Mouse (Mus musculus) hindbrain, embryonic 16.5 days (tissue): ENCODE measurements around the gene Dock4. TPM values are rescaled to one million over a fixed set of nuclear protein-coding genes. Genes with fewer than 3 reads are reported as not detected.
A peak's percentile ranks its signal among the peaks of the same experiment; 100 is the strongest.

ENCODE experiments used
- ATAC-seq: fragments of 200-750 bp; cut with Nextera tagmentation; 2 replicates; pipeline ENCODE4 v1.8.0; 2017; ENCODE audit warnings: moderate TSS enrichment, moderate library complexity
- H3K27ac ChIP-seq: fragments of 300-500 bp; sonication (generic); 2 replicates; pipeline ENCODE4 v1.5.1; 2014; ENCODE audit warnings: low read depth, mild to moderate bottlenecking, control low read depth, low read length, moderate library complexity
- H3K27me3 ChIP-seq: fragments of 300-500 bp; sonication (generic); replicated peaks from 2 replicates; pipeline ENCODE4 v1.6.1; 2014; ENCODE audit warnings: low read length; ENCODE audit not compliant: control insufficient read depth, insufficient read depth
- H3K36me3 ChIP-seq: fragments of 300-500 bp; sonication (generic); 2 replicates; pipeline ENCODE4 v1.6.1; 2014; ENCODE audit warnings: mild to moderate bottlenecking, low read length, moderate library complexity, mixed read lengths; ENCODE audit not compliant: control insufficient read depth, insufficient read depth
- H3K4me1 ChIP-seq: fragments of 300-500 bp; sonication (generic); 2 replicates; pipeline ENCODE4 v1.6.1; 2014; ENCODE audit warnings: low read depth, low read length; ENCODE audit not compliant: control insufficient read depth, insufficient read depth
- H3K4me2 ChIP-seq: fragments of 300-500 bp; sonication (generic); 2 replicates; pipeline ENCODE4 v1.6.1; 2014; ENCODE audit warnings: mild to moderate bottlenecking, low read length, control low read depth, moderate library complexity
- H3K4me3 ChIP-seq: fragments of 300-500 bp; sonication (generic); 2 replicates; pipeline ENCODE4 v1.5.1; 2014; ENCODE audit warnings: mild to moderate bottlenecking, low read length, control low read depth, moderate library complexity
- H3K9ac ChIP-seq: fragments of 300-500 bp; sonication (generic); 2 replicates; pipeline ENCODE4 v1.6.1; 2014; ENCODE audit warnings: low read depth, mild to moderate bottlenecking, control low read depth, low read length, moderate library complexity
- H3K9me3 ChIP-seq: fragments of 300-500 bp; sonication (generic); 2 replicates; pipeline ENCODE4 v1.6.1; 2014; ENCODE audit warnings: mild to moderate bottlenecking, low read length, moderate library complexity; ENCODE audit not compliant: control insufficient read depth
- WGBS: fragments of 180-500 bp; shearing (Covaris S2); extraction: QIAGEN DNeasy Blood & Tissue Kit; methylation state at CpG from one replicate; pipeline ENCODE4 v1.1.7; 2014; 5-methylcytosine and 5-hydroxymethylcytosine counted together
- polyA plus RNA-seq: library from polyadenylated mRNA; unstranded; fragments of >200 nt; fragmentation: Nextera tagmentation; extraction: Ambion mirVana; gene quantifications from 2 replicates; pipeline ENCODE4 v1.2.1, GENCODE M21; 2015

The Dock4 gene
- polyA plus RNA-seq, 1 experiment from 2014 or later, result 28.9 TPM

DNA sequence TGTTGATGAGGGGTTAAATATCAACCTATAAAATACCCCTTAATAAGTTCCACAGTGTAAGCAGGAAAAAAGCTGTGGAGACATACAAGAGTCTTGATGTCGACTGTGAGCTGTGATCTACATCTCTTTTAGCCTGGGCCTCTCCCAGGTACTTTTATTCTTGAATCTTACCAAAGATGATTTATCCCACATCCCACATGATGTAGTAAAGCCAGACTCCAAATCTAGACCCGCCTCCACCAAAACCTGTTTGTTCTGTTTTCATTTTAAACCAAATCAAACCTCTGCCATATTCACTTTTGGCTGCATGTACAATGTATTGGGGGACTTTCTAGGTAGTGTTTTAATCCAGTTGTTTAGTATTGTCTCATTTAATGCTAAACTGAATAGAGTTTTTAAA lies 187.5 kb downstream of the Dock4 start:
- Histone ChIP-seq H3K27me3 (no peaks in the 10 kb centered on the region), H3K27ac (no peak overlapping the region), H3K9me3 (no peaks in the 10 kb centered on the region), H3K9ac (no peak overlapping the region), H3K4me3 (no peak overlapping the region), H3K36me3 (peaks cover 4% of the 10 kb centered on the region; the same call in 1 of the 2 replicates), H3K4me2 (no peak overlapping the region), H3K4me1 (no peaks in the 10 kb centered on the region)
- no peak for ATAC-seq
- WGBS, result 85% methylated on average over 2 of the region's 2 CpGs

DNA sequence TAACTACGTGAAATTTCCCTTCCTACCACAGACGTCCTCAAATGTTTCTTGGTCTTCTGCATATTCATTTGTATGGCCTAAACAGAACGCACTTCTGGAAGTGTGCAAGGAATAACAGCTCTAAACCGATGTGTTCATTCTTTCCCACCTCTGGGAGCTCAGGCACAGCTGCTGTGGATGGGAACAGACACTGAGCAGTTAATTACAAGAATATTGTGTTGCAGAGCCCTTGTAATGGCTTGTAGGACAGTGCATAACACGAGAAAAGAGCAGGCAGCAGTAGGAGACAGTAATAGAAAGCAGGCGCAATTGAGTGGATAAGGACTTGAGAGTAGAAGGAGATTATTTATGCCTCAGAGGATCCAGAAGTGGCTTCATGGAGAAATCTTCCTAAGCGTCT lies 188.4 kb downstream of the Dock4 start:
- H3K36me3 ChIP-seq, result peaks cover 7% of the 10 kb centered on the region; the same call in 1 of the 2 replicates
- H3K4me1 ChIP-seq, result no peaks in the 10 kb centered on the region
- H3K9ac ChIP-seq, result no peak overlapping the region
- no peak for ATAC-seq
- no peak overlapping the region for H3K27ac ChIP-seq
- H3K4me3 ChIP-seq, result no peak overlapping the region
- H3K9me3 ChIP-seq, result no peaks in the 10 kb centered on the region
- H3K4me2 ChIP-seq, result no peak overlapping the region
- H3K27me3 ChIP-seq, result no peaks in the 10 kb centered on the region
- 67% methylated on average over 7 of the region's 7 CpGs for WGBS

DNA sequence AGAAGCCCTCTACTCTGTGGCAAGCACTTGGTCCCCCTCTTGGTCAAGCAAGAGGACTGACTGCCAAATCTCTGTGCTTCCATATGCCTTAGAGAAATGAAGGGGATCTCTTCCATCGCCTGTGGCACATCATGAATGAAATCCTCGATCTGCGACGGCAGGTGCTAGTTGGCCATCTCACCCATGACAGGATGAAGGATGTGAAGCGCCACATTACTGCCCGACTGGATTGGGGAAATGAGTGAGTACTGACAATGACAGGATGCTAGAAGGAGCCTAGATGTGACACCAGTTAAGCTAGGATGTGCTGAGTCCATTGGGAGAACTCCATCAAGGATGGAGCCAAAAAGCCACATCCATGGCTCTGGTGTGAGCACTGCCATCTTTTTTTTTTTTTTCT lies 190.2 kb downstream of the Dock4 start:
- H3K4me3 ChIP-seq, result no peak overlapping the region
- H3K4me1 ChIP-seq, result no peaks in the 10 kb centered on the region
- no peaks in the 10 kb centered on the region for H3K9me3 ChIP-seq
- no peak overlapping the region for H3K27ac ChIP-seq
- 87% methylated on average over 6 of the region's 6 CpGs for WGBS
- H3K4me2 ChIP-seq, result no peak overlapping the region
- no peak for ATAC-seq
- H3K9ac ChIP-seq, result no peak overlapping the region
- H3K27me3 ChIP-seq, result no peaks in the 10 kb centered on the region
- peaks cover 16% of the 10 kb centered on the region for H3K36me3 ChIP-seq

DNA sequence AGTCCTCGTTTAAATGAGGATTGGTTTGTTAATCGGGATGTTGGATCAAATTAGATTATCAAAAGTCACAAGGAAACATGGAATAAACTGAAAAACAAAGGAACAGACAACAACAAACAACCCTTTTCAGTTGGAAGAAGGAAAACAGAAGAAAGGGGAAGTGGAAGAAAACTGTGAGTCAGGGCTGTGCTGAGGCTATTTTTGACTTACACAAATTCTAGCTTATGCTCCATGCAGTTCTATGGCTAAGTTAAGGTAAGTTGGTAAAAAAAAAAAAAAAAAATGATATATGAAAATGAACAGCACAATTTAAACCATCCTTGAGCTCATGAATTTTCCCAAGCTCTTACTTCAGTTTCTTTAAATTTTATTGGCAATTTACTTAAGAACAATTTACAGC lies 191.7 kb downstream of the Dock4 start:
- no peak overlapping the region for H3K9ac ChIP-seq
- ATAC-seq, result no peak
- H3K4me3 ChIP-seq, result no peak overlapping the region
- H3K4me2 ChIP-seq, result no peak overlapping the region
- no peaks in the 10 kb centered on the region for H3K9me3 ChIP-seq
- WGBS, result 87% methylated on average over 2 of the region's 2 CpGs
- no peaks in the 10 kb centered on the region for H3K4me1 ChIP-seq
- H3K36me3 ChIP-seq, result peaks cover 16% of the 10 kb centered on the region
- H3K27me3 ChIP-seq, result no peaks in the 10 kb centered on the region
- H3K27ac ChIP-seq, result no peak overlapping the region

DNA sequence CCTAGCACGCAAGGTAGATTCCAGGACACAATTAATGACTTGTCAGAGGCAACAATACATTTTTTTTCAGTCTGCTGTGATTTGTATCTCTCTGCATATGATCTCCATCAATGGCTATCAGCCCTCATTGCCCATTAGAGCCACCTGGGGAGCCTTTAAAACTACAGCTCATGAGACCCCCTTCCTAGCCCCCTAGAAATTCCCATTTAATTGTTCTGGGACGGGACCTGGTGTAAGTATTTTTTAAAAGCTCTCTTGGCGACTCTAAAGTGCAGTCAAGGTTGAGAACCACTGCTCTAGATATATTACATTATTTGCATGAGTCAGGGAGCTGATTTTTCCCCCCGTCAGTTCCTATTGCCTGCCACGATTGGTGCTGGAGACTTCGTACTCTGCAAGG lies 200.1 kb downstream of the Dock4 start:
- no peak overlapping the region for H3K27ac ChIP-seq
- H3K4me3 ChIP-seq, result no peak overlapping the region
- H3K4me1 ChIP-seq, result no peaks in the 10 kb centered on the region
- no peaks in the 10 kb centered on the region for H3K9me3 ChIP-seq
- H3K9ac ChIP-seq, result no peak overlapping the region
- no peak overlapping the region for H3K4me2 ChIP-seq
- 76% methylated on average over 6 of the region's 6 CpGs for WGBS
- no peaks in the 10 kb centered on the region for H3K27me3 ChIP-seq
- H3K36me3 ChIP-seq, result peaks cover 2% of the 10 kb centered on the region; the same call in 1 of the 2 replicates
- ATAC-seq, result no peak

DNA sequence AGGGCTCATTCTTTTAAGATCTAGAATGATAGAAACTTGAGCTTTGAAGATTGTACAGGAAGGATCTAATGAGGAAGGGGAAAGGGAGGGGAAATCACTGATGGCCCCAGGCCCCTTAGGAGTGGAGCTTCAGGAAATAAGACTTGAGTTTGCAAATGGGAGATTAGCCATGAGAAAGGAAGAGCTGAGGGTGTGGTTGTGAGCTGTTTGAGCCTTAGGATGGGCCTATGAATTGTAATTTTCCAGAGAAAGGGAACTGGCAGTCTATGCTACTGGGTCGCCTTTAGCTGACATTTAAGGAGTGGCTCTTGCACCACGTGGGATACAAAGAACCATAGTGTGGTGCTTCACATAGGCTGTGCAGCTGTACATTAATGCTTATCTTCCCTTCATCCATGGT lies 208.6 kb downstream of the Dock4 start:
- Histone ChIP-seq H3K4me2 (no peak overlapping the region), H3K27me3 (no peaks in the 10 kb centered on the region), H3K36me3 (peaks cover under 1% of the 10 kb centered on the region; the same call in 1 of the 2 replicates), H3K9me3 (no peaks in the 10 kb centered on the region), H3K4me1 (no peaks in the 10 kb centered on the region), H3K9ac (no peak overlapping the region), H3K27ac (no peak overlapping the region), H3K4me3 (no peak overlapping the region)
- 93% methylated on average over 2 of the region's 2 CpGs for WGBS
- no peak for ATAC-seq

DNA sequence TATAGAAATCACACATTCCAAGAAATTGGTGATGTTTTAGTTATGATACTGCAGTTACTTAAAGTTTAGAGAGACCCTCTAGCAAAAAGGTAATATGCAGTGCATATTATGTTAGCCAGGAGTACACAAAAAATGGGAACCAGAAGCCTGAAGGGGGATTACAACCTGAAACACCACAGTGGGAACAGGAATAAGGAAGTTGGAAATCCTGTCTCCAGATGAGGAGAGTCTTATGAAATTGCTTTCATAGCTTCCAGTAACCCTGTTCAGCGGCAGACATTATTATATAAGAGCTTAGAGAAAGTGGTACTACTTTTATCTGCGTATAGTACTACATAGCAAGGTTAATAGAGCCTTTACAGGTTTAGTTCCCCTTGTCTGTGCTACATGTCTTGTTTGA lies 210.1 kb downstream of the Dock4 start:
- WGBS, result 96% methylated on average over 2 of the region's 2 CpGs
- no peak for ATAC-seq
- Histone ChIP-seq H3K27ac (no peak overlapping the region), H3K9me3 (no peaks in the 10 kb centered on the region), H3K27me3 (no peaks in the 10 kb centered on the region), H3K4me3 (no peak overlapping the region), H3K9ac (no peak overlapping the region), H3K4me2 (no peak overlapping the region), H3K4me1 (no peaks in the 10 kb centered on the region), H3K36me3 (no peaks in the 10 kb centered on the region)

DNA sequence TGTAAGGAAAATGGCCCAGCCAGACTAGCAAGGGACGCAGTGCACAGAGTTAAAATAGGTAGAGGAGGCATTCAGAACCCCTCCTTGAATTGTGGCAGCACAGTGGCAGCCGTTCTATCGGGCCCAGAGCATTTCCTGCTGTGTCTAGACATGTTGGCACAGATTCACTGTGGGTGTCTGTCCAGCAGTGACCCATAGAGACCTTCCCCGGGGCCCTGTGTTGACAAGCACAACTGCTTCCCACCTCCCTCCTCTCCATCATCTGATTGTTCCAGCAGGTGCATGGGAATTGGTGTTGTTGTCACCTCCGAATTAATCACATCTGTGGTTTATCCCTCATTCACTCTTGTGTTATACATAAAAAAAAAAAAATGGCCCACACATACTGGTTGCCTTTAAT lies 210.7 kb downstream of the Dock4 start:
- H3K9me3 ChIP-seq, result no peaks in the 10 kb centered on the region
- no peak overlapping the region for H3K4me3 ChIP-seq
- no peak overlapping the region for H3K9ac ChIP-seq
- no peak overlapping the region for H3K4me2 ChIP-seq
- WGBS, result 33% methylated on average over 5 of the region's 5 CpGs
- H3K27me3 ChIP-seq, result no peaks in the 10 kb centered on the region
- no peaks in the 10 kb centered on the region for H3K36me3 ChIP-seq
- H3K4me1 ChIP-seq, result no peaks in the 10 kb centered on the region
- no peak for ATAC-seq
- H3K27ac ChIP-seq, result no peak overlapping the region

DNA sequence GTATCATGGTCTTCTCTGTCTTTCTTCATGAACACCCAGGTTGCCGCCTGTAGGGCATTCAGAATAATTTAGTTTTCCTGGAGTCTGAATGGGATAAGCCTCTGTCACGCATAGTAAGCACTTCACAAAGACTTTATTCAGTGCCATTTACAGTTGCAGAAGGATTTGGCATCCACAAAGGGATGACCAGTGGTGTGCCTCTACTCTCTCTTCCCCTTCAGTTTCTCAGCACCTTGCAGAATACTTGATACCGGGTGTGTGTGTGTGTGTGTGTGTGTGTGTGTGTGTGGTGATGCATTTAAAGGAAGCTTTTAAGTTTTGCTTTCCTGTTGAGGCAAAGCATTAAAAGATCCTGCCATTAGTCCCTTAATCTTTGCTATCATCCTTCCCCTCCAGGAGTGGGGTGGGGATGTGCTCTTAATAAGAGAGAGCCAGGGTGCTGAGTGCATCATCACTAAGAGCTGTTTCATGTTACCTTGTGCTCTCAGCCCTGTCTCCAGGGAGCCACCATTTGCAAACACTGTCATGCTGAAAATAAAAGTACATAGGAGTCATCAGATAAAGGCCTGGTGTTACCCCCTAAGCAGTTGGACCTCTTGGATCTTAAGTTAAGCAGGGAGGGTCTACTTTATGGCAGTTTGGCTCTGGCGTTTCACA lies 211.6 kb downstream of the Dock4 start:
- Histone ChIP-seq H3K4me2 (no peak overlapping the region), H3K4me1 (no peaks in the 10 kb centered on the region), H3K27me3 (no peaks in the 10 kb centered on the region), H3K9ac (no peak overlapping the region), H3K36me3 (no peaks in the 10 kb centered on the region), H3K4me3 (no peak overlapping the region), H3K9me3 (no peaks in the 10 kb centered on the region), H3K27ac (no peak overlapping the region)
- ATAC-seq, result peak; percentile 63; the same call in 1 of the 2 replicates
- 52% methylated on average over 4 of the region's 4 CpGs for WGBS

DNA sequence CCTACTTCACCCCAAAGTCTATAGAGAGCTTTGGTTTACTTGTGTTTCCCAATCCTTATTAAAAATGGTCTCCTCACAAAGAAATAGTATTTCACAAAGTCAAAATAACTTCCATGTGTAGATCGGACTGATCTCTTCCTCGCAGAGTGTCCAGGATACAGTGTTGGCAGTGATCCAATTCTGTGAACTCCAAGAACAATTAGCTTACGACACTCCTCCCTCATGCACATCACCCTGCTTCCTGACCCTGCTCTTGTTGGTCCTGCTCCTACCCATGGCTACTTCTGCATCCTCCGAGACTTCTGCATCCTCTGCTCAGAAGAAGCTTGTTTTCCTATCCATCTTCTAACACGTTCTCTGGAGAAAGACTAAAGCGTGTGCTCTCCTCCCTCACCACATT lies 213.9 kb downstream of the Dock4 start:
- Histone ChIP-seq H3K4me3 (no peak overlapping the region), H3K9me3 (no peaks in the 10 kb centered on the region), H3K27me3 (no peaks in the 10 kb centered on the region), H3K9ac (no peak overlapping the region), H3K27ac (no peak overlapping the region), H3K4me2 (no peak overlapping the region), H3K4me1 (no peaks in the 10 kb centered on the region), H3K36me3 (no peaks in the 10 kb centered on the region)
- 64% methylated on average over 6 of the region's 6 CpGs for WGBS
- ATAC-seq, result no peak
